Mouse (Mus musculus) embryonic facial prominence, embryonic 11.5 days (tissue): ENCODE measurements around the gene Adamtsl5. TPM values are rescaled to one million over a fixed set of nuclear protein-coding genes. Genes with fewer than 3 reads are reported as not detected.

ENCODE experiments used
- ATAC-seq: fragments of 200-750 bp; cut with Nextera tagmentation; replicated peaks from 2 replicates; pipeline ENCODE4 v1.8.0; 2017; ENCODE audit warnings: low read depth; ENCODE audit not compliant: insufficient number of reproducible peaks, low FRiP score, low TSS enrichment
- DNase-seq: peaks from one replicate; pipeline ENCODE4 v3.0.0-alpha.2; 2015; ENCODE audit warnings: low spot score
- H3K27ac ChIP-seq: fragments of 300-500 bp; sonication (generic); replicated peaks from 2 replicates; pipeline ENCODE4 v1.5.1; 2014; ENCODE audit warnings: mild to moderate bottlenecking, low read depth, low read length, control low read depth
- H3K27me3 ChIP-seq: fragments of 300-500 bp; sonication (generic); 2 replicates; pipeline ENCODE4 v1.6.1; 2014; ENCODE audit warnings: mild to moderate bottlenecking, low read length, moderate library complexity, mixed read lengths; ENCODE audit not compliant: control insufficient read depth, insufficient read depth
- H3K36me3 ChIP-seq: fragments of 300-500 bp; sonication (generic); replicated peaks from 2 replicates; pipeline ENCODE4 v1.6.1; 2014; ENCODE audit warnings: low read depth, mild to moderate bottlenecking, low read length, moderate library complexity, mixed read lengths; ENCODE audit not compliant: control insufficient read depth, insufficient read depth
- H3K4me1 ChIP-seq: fragments of 300-500 bp; sonication (generic); 2 replicates; pipeline ENCODE4 v1.6.1; 2014; ENCODE audit warnings: low read length, mixed read lengths; ENCODE audit not compliant: control insufficient read depth, insufficient read depth
- H3K4me2 ChIP-seq: fragments of 300-500 bp; sonication (generic); 2 replicates; pipeline ENCODE4 v1.6.1; 2014; ENCODE audit warnings: low read depth, mild to moderate bottlenecking, control low read depth, low read length, moderate library complexity
- H3K4me3 ChIP-seq: fragments of 300-500 bp; sonication (generic); 2 replicates; pipeline ENCODE4 v1.5.1; 2014; ENCODE audit warnings: low read depth, low read length, control low read depth
- H3K9ac ChIP-seq: fragments of 300-500 bp; sonication (generic); replicated peaks from 2 replicates; pipeline ENCODE4 v1.6.1; 2014; ENCODE audit warnings: mild to moderate bottlenecking, control low read depth, low read length
- H3K9me3 ChIP-seq: fragments of 300-500 bp; sonication (generic); replicated peaks from 2 replicates; pipeline ENCODE4 v1.6.1; 2016; ENCODE audit warnings: mild to moderate bottlenecking, low read length, inconsistent platforms, mixed read lengths; ENCODE audit not compliant: control insufficient read depth
- WGBS: fragments of 180-500 bp; shearing (Covaris S2); extraction: QIAGEN DNeasy Blood & Tissue Kit; methylation state at CpG from one replicate; pipeline ENCODE4 v1.1.7; 2014; 5-methylcytosine and 5-hydroxymethylcytosine counted together
- polyA plus RNA-seq: library from polyadenylated mRNA; unstranded; fragments of >200 nt; fragmentation: Nextera tagmentation; extraction: Ambion mirVana; gene quantifications from 2 replicates; pipeline ENCODE4 v1.2.1, GENCODE M21; 2014

The Adamtsl5 gene
- polyA plus RNA-seq, 1 experiment from 2014 or later, result 0.14 TPM

GRCm38 (mm10) chr10:80298571-80299281 is 49.5 kb downstream of the Adamtsl5 start:
- Histone ChIP-seq H3K4me3 (peak overlapping the region; percentile 43), H3K4me1 (no peaks in the 10 kb centered on the region; the same call in 1 of the 2 replicates), H3K9me3 (no peaks in the 10 kb centered on the region), H3K36me3 (peaks cover 2% of the 10 kb centered on the region; the same call in 1 of the 2 replicates), H3K27ac (peak overlapping the region; percentile 61; the same call in 1 of the 2 replicates), H3K9ac (peak overlapping the region; percentile 70), H3K27me3 (peaks cover 35% of the 10 kb centered on the region), H3K4me2 (peak overlapping the region; percentile 43)
- peak; percentile 76 for ATAC-seq
- WGBS, result 4% methylated on average over 26 of the region's 26 CpGs
- peak; percentile 89 for DNase-seq

- peaks cover 5% of the 10 kb centered on the region; the same call in 1 of the 2 replicates for H3K36me3 ChIP-seq
- H3K9ac ChIP-seq, result no peak overlapping the region
- H3K27me3 ChIP-seq, result peaks cover 35% of the 10 kb centered on the region
- no peaks in the 10 kb centered on the region for H3K9me3 ChIP-seq
- H3K4me1 ChIP-seq, result peaks cover 3% of the 10 kb centered on the region; the same call in 1 of the 2 replicates
- no peak overlapping the region for H3K4me3 ChIP-seq
- ATAC-seq, result no peak
- WGBS, result 70% methylated on average over 8 of the region's 8 CpGs
- H3K27ac ChIP-seq, result no peak overlapping the region
- no peak overlapping the region for H3K4me2 ChIP-seq
- DNase-seq, result no peak
Observed at GRCm38 (mm10) chr10:80297526-80298133, 50.6 kb downstream of the Adamtsl5 start.

GRCm38 (mm10) chr10:80296824-80297223 is 51.4 kb downstream of the Adamtsl5 start:
- Histone ChIP-seq H3K4me1 (peaks cover 3% of the 10 kb centered on the region; the same call in 1 of the 2 replicates), H3K27me3 (peaks cover 35% of the 10 kb centered on the region), H3K36me3 (peaks cover 5% of the 10 kb centered on the region; the same call in 1 of the 2 replicates), H3K4me2 (no peak overlapping the region), H3K4me3 (no peak overlapping the region), H3K9ac (no peak overlapping the region), H3K27ac (no peak overlapping the region), H3K9me3 (no peaks in the 10 kb centered on the region)
- DNase-seq (no peak), ATAC-seq (no peak)
- 70% methylated on average over 5 of the region's 5 CpGs for WGBS

- Histone ChIP-seq H3K4me3 (peak within 1 kb of the TSS; percentile 33), H3K27me3 (peaks cover 27% of the 10 kb centered on the region), H3K4me2 (peak within 1 kb of the TSS; percentile 69), H3K36me3 (peaks cover 5% of the 10 kb centered on the region; the same call in 1 of the 2 replicates), H3K9me3 (no peaks in the 10 kb centered on the region), H3K4me1 (peaks cover 3% of the 10 kb centered on the region; the same call in 1 of the 2 replicates), H3K27ac (peak within 1 kb of the TSS; percentile 52; the same call in 1 of the 2 replicates), H3K9ac (peak within 1 kb of the TSS; percentile 56)
- peak; percentile 30; the same call in 1 of the 2 replicates for ATAC-seq
- 2% methylated on average over 26 of the region's 26 CpGs for WGBS
- DNase-seq, result peak; percentile 79
Observed at GRCm38 (mm10) chr10:80295618-80296425, 52.4 kb downstream of the Adamtsl5 start, which contains the start of gene Apc2. Gene Apc2 (plus strand): TSS chr10:80295977.

- Histone ChIP-seq H3K27me3 (peaks cover 17% of the 10 kb centered on the region), H3K9me3 (no peaks in the 10 kb centered on the region), H3K4me2 (no peak overlapping the region; the same call in 1 of the 2 replicates), H3K4me3 (no peak overlapping the region), H3K4me1 (peaks cover 3% of the 10 kb centered on the region; the same call in 1 of the 2 replicates), H3K27ac (no peak overlapping the region), H3K36me3 (peaks cover 5% of the 10 kb centered on the region; the same call in 1 of the 2 replicates), H3K9ac (no peak overlapping the region)
- WGBS, result 50% methylated on average over 7 of the region's 7 CpGs
- DNase-seq (no peak), ATAC-seq (no peak)
Observed at GRCm38 (mm10) chr10:80294788-80295303, 53.4 kb downstream of the Adamtsl5 start.

DNA sequence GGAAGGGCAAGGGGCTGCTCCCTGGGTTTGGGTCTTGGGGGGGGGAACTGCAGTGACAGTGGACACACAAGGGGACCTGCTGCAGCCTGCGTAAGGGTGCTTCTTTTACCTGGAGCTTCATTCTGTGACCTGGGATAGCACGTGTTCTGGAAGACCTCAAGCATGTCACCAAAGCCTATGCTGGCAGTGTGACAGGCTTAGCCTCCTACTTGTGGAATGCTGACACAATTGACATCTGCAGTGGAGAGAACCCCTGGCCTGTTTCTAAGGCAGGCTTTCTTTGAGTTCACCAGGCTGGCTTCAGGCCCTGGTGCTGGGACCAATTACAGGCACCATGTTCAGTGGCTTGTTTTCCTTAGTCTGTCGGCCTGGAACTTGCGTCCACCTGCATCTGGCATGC is 53.9 kb downstream of the Adamtsl5 start:
- Histone ChIP-seq H3K36me3 (peaks cover 5% of the 10 kb centered on the region; the same call in 1 of the 2 replicates), H3K27me3 (peaks cover 12% of the 10 kb centered on the region), H3K27ac (no peak overlapping the region), H3K9me3 (no peaks in the 10 kb centered on the region), H3K4me2 (no peak overlapping the region; the same call in 1 of the 2 replicates), H3K4me1 (peaks cover 3% of the 10 kb centered on the region; the same call in 1 of the 2 replicates), H3K4me3 (no peak overlapping the region; the same call in 1 of the 2 replicates), H3K9ac (no peak overlapping the region)
- WGBS, result 71% methylated on average over 4 of the region's 4 CpGs
- no peak for DNase-seq
- no peak for ATAC-seq

- no peak for ATAC-seq
- Histone ChIP-seq H3K9ac (peak overlapping the region; percentile 99), H3K36me3 (peaks cover 5% of the 10 kb centered on the region), H3K4me3 (peak overlapping the region; percentile 96), H3K9me3 (no peaks in the 10 kb centered on the region), H3K27ac (no peak overlapping the region), H3K27me3 (peaks cover 2% of the 10 kb centered on the region; the same call in 1 of the 2 replicates), H3K4me2 (peak overlapping the region; percentile 92), H3K4me1 (peaks cover 3% of the 10 kb centered on the region; the same call in 1 of the 2 replicates)
- no peak for DNase-seq
- WGBS, result 28% methylated on average over 14 of the region's 14 CpGs
Observed at GRCm38 (mm10) chr10:80293325-80293724, 54.9 kb downstream of the Adamtsl5 start.
